Mouse (Mus musculus) lung, postnatal 0 days (tissue): Measurements from ENCODE around the gene Cyba.

Source experiments
- CTCF ChIP-seq: IDR thresholded peaks from 2 replicates; pipeline ENCODE4 v1.5.1; 2016; ENCODE audit warnings: antibody characterized with exemption, mild to moderate bottlenecking
- EP300 ChIP-seq: IDR thresholded peaks from 2 replicates; pipeline ENCODE4 v1.6.1; 2016; ENCODE audit warnings: antibody characterized with exemption, mild to moderate bottlenecking, control low read depth

DNA sequence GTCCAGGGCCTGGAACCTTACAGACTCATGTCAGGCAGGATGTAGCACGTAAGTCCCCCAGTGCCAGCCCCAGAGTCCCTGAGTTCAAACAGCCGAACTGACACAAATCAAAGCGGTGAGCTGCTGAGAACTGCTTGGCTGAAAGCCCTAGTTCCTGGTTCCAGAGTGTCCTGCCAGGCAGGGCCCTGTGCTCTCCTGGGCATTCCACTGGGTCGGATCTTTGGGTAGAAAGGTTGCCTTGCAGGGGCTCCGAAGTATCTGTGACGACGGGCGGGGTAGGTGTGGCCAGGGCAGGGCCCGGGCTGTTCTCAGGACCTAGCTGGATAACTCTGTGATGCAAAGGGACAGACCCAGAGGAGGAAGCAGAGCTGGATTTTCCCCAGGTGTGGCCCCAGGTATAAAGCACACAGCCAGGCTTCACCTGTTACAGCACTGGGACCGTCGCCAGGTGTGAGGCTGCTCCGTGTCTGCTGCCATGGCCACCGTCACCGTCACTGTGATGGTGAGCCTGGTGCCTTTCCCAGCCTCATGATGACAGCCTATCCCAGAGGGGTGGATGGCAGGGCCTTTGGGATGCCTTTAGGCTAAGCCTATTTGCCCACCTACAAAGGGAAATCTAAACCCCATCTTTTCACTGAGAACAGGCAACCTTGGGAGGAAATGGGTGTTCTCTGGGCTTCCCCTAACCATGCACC lies 11.2 kb downstream of the Cyba start, which contains the start of gene Il17c:
- TF ChIP-seq CTCF (no peak), EP300 (no peak)
